Mouse (Mus musculus): ENCODE results near the gene Tmem184b.
A peak's percentile ranks its signal among the peaks of the same experiment; 100 is the strongest.

Gene Tmem184b

DNA sequence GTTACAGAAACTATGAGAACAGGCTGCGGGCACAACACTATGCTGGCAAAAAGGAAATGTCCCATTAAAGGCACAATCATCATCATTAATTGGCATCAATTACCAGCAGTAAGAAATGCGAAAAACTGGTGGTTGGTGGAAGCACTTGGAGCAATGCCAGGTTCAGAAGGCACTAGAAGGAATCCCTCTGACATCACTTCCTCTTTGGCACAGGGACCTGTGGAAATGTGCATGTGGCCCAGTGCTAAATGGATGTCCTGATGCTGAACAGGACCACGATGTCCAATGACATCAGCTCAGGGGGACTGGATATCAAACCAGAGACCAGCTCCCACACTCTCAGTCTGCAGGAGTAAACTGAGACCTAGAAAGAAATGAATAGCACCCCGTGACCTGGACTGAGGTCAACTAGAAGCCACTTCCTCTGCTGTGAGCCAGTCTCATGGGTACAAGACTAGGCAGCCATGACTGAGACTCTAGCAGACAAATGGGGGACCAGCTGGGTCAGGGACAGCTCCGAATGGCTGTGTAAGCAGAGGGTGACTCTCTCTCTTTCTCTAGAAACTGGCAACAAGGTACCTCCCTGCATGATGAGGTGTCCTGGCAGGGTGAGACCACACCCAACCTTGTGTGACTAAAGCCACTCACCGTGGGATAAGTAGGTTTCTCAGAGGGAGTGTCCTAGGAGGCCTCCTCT is 60.6 kb downstream of the Tmem184b start:
- no peak for DNase-seq (ENCODE audit: low spot score)

DNA sequence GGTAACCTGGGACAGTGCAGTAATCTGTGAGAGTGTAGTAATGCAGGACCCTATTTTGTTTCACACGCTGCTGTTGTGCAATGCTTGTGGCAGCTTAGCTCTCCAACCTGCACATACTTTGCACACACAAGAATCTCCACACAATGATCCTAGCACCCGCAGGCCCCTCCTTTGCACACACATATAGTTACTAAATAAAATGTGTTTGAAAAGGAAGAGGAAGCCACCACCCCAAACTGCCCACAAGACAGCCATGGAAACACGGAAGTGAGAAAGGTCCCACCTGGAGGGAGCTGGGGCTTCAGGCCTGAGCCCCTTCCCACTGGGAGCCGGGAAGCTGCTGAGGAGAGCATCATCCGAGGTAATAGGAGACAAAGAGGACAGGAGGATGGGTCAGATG is 64.4 kb downstream of the Tmem184b start:
- no peak for DNase-seq (ENCODE audit: low spot score)

DNA sequence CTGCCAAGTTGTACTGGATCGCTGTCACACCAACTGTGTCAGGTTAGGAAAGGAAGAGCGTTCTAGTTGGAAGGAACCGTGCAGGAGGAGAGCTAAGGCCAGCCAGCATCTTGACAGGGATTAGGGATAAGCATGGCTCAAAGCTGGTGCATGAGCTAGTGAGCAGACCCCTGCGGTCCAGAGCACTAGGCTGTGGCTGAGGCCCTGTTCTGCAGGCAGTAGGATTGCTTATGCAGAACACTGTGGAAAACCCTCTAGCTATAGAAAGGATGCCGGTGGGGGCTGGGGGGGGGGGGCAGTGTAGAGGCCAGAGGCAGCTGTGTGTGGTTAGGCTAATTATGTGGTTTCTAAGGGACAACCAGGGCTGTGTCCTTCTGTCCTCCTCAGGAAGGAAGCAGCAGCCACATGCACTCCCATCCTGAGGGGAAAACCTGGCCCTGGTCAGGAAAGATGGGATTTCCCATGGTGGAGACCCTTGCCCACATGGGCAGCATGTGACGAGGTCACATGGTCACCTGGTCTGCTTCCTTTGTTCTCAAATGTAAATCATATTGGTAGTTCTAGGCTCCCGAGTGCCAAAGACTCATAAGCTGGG is 68.2 kb downstream of the Tmem184b start:
- DNase-seq (ENCODE audit: low spot score) = no peak

DNA sequence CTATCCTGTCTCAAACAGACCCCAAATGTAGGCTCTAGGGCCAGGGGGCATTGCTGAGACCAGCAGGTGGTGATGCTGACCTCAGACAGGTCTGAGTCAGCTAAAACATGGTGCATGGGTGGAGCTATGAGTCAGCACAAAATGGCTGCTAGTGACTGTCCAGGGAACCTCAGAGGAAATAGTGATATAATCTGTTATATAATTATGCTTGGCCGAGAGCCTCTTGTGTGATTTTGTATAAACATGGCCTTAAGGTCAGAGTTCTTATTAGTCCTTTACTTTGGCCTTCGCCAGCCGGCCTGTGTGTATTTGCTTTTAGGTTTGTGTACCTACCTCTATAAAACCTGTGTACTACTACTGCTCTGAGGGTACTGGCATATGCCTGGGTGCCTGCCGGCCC is 70.0 kb downstream of the Tmem184b start:
- peak; percentile 87 for DNase-seq (ENCODE audit: low spot score)

DNA sequence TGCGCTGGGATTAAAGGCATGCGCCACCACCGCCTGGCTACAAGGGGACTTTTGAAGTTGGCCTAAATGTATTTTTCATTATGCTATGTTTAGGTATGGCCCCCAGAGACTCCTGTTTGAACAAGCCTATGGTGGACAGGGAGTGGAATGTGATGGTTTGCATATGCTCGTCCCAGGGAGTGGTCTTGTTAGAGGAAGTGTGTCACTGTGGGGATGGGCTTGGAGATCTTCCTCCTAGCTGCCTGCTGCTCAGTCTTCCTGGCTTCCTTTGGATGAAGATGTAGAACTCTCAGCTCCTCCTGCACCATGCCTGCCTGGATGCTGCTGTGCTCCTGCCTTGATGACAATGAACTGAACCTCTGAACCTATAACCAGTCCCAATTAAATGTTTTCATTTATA is 72.8 kb downstream of the Tmem184b start:
- DNase-seq (ENCODE audit: low spot score) = no peak

DNA sequence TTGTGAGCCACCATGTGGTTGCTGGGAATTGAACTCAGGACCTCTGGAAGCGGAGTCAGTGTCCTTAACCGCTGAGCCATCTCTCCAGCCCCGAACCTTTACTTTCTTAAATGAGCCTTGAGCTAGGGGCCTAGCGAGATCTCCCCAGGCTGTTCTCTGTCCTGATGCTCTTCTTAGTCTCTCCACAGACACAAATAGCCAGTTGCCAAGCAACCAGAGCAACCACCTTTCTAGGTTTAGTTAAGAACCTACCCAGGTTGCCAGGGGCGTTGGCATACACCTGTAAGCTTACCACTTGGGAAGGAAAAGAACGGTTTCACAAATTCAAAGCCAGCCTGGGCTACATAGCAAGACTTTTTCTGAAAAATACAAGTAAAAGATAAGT is 73.4 kb downstream of the Tmem184b start:
- no peak for DNase-seq (ENCODE audit: low spot score)

DNA sequence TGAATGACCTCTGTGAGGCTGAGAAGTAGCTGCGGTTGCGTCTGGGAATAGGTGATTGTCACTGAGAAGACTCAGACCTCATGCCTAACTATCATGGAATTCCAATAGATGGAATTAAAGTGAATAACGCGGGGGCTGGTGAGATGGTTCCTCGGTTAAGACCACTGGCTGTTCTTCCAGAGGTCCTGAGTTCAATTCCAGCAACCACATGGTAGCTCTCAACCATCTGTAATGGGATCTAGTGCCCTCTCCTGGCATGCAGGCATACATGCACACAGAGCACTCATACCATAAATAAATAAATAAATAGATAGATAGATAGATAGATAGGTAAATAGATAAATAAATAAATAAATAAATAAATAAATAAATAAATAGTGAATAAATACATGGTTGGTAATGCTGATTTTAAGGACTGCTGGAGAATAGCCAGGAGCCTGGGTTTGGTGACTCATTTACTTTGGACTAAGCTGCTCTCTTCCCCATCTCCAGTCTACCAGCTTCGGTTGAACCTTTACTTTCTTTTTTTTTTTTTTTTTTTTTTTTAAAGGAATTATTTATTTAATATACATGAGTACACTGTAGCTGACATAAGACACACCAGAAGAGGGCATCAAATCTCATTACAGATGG is 73.9 kb downstream of the Tmem184b start:
- DNase-seq (ENCODE audit: low spot score) = no peak

DNA sequence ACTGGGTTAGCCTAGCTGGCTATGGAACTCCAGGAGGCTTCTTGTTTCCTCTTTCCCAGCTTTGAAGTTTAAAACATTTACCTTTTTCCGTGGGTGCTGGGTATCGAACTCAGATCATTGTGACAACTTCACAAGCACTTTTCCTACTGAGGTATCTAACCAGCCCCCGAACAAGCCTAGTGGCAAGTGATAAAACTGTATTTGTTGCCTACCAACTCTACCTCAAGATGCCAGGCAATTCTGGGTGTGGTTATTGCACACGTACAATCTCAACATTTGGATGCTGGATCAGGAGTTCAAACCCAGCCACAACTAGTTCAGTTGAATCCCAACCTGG is 74.5 kb downstream of the Tmem184b start:
- no peak for DNase-seq (ENCODE audit: low spot score)

DNA sequence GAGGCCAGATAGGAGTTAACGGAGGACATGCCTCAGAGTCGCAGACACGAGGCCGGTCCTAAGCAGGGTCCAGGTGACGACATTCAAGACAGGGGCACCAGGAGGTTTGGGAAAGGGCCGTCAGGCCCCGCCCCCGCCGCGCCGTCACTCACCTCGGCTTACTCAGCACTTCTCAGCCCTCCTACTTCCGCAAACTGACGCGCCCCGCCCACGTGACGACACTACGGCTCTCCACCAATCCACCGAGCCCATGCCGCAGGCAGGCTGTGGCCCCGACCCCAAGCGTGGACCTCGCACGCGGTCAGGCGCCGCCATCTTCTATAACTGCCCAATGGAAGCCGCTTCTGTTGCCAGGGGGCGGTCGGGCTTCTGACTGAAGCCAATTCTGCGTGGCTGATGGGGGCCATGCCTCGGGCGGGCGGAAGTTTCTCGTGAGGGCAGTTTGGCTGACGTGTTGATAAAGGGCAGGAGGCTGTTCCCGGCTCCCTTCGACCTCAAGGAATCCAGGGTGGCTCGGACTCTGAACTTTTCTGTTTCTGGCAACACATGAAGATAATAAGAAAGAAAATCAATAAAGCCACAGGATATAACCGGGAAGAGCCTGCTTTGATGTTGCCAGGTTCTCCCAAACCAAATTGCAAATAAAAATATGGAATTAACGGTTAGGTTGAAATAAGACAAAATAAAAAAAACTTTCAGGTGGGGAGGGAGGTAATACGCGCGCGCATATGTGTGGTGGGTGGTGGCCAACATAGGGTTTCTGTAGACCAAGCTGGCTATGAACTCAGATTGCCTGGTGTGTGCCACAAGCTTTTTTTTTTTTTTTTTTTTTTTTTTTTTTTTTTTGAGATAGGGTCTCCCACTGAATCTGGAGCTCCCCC is 75.1 kb downstream of the Tmem184b start, which contains the start of gene Pla2g6:
Gene Pla2g6 (minus strand): TSS at position 333 of the 881 bp plus-strand sequence.
- DNase-seq (ENCODE audit: low spot score) = peak; percentile 99

DNA sequence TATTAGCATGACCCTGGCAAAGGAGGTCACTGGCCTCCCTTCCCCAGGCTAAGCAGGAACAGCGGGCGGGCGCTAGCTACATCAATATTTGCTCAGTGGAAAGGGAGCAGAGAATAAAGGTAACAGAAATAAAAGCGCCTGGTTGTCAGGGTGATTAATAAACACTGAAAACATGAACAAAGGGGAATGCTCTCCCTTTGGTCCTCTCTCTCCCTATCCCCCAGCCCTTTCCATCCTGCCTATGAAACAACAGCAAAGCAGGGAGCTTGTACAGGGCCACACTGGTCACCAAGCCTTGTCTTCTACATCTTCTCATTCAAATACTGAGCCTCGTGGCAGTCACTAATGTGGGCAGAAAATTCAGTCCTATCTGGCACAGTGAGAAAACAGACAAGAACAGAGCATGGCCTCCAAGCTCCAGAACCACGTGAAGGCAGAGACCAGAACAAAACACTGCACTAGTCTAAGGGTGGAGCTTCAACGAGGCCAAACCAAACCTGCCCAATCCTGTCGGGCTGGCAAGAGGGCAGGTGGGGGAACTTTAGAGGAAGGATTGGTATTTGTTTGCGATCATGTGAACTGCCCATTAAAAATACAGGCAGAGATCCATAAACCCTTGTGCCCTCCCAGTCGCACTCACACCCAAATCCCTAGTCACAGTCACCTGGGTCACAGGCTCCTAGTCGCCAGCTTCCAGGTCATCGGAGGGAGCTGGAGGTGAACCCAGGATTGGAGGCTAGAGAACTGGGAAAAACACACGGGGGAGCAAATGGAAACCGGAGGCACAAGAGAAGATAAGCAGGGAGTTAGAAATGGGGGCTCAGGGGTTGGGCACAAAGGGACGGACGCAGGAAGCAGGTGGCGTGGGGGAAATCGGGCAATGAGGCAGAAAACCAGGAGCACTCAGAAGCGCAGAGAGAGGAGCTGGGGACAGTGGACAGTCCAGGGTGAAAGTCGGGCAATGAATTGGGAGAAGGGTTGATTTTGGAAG is 76.1 kb downstream of the Tmem184b start:
- peak; percentile 79 for DNase-seq (ENCODE audit: low spot score)

DNA sequence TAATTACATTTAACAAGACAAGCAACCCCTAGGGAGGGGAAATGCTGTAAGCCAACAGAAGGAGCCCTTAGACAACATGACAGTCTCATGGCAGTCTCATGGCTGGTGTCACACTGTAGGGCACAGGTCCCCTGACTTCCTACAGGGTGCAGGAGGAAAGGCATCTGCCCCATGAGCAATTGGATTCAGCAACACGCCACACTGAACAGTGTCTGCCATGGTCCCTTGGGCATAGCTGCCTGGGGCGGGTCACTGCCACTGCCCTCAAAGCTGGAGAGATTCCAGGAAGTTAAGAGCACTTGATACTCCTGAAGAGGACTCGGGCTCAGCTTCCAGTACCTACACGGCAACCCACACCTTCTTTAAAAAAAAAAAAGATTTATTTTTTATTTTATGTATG is 77.1 kb downstream of the Tmem184b start:
- DNase-seq (ENCODE audit: low spot score) = peak; percentile 90

DNA sequence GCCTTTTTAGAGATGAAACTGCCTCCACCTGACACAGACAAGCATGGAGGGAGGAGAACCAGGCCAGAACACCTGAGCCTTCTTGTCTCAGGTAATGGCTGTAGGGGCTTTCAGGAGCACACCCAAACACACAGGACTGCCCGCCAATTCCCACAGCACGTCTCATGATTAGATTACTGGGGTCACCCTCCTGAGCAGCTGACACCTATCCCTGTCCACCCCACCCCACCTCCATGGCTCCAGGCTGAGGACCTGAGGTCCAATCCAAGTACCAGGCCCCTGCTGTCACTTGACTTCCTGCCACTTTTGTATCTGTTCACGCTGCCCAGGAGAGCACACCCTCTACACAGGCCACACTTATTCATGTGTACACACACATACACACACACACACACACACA is 77.6 kb downstream of the Tmem184b start:
- no peak for DNase-seq (ENCODE audit: low spot score)

DNA sequence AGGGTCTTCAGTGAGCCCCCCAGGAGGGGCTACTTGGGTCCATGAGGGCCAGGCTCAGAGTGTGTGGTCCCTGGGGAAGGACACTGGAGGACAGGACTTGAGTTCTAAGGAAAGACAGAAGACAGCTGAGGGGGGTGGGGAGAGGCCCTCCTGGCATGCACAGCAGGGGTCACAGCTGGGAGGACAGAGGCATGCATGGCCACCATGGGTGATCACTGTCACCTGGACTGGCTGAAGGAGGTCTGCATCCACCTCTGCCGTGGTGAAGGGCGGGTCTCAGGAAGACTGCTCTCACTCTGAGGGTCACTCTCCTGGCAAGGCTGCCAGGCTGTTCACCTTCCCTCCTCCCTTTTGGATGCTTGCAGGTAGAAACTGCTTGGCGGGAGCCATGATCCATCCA is 79.0 kb downstream of the Tmem184b start:
- no peak for DNase-seq (ENCODE audit: low spot score)

DNA sequence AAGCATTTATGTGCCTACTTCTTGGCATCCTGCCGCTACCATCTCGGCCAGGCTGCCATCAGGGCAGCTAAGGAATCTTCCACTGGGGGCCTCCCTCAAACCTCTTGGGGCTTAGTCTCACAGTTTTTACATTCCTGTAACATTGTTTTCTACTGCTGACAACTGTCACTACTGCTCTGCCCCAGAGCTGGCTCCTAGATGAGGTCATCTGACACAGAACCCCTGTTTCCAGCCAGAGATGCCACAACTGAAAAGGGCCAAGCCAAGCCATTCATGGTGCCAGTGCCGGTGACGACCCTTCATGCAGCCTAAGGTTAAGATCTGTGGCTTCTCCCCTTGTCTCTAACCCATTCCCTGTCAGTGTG is 79.6 kb downstream of the Tmem184b start:
- DNase-seq (ENCODE audit: low spot score) = no peak

DNA sequence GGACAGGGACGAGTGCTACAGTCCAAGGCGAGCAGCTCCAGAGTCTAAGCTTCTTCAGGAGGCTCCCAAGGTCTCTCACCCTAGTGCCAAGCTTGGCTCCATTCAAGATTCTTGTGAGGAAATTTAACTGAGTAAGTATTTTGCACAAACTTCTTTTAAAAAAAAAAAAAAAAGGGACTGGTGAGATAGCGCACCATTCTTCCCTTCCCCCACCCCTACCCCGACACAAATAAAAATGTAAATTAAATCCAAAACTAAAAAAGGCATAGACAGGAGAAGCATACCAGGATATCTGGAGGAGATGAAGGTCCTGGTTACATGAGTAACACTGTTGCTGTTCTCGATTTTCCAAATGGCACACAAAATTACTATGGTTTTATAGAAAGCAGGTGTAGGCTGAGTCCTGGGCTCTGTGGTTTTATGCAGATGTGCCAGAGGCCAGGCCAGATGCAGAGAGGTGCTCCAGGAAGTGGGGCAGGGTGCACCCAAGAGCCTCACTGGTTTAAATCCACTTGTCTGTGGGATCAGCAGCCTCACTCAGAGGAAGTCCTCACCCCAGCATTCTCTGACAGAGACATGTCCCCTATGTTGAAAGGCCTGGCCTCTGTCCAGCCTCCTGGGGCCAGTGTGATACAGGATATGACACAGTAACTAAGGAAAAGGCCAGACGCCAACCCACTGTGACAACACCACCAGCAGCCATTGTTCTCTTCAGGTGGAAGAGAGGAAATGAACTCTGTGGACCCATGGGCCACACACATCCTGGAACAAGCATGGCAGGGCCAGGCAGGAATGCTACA is 80.2 kb downstream of the Tmem184b start:
- DNase-seq (ENCODE audit: low spot score) = peak; percentile 93

DNA sequence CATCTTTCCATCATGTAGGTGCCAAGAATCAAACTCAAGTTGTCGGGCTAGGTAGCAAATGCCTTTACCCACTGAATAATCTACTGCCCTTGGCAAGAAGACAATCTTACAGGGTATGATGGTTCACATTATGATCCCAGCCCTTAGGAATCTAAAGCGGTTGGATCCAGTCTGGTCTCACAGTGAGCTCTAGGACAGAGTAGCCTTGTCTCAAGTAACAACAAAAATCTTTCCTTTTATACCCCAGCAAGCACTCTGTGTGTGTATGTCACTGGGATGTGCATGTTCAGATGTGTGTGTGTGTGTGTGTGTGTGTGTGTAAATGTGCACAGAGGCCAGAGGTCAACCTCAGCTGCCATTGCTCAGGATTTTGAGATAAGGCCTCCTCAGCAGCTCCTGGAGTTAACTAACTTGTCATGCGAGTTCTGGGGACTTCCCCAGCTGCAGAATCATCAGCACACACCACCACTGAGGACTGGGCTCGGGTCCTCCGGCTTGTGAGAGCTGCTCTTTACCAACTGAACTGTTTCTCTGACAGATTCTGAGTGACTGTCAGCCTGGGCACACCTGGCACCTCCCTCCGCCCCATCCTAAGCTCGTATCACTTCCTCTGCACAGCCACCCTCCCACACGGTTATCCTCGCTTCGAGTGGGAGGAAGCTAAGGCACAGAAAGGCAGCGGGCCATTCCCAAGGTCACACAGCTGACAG is 80.9 kb downstream of the Tmem184b start:
- no peak for DNase-seq (ENCODE audit: low spot score)

DNA sequence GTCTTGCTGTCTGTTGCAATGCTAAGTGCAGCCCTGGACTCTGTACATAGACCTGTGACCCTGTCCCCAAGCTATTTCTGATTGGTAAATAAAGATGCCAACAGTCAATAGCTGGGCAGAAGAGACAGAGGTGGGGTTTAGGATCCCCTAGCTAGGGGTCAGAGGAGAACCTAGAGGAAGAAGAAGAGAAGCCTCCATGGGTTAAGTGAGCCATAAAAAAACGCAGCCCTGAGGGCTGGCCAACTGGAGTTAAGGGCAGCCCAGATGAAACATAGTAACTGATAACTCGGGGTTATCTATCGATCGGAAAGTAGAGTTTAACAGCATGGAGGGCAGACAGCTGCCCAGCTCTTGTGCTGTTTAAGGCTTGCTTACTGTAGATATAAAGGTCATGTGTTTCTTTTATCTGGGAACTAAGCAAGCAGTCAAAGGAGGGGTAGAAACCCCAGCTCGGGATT is 81.6 kb downstream of the Tmem184b start:
- no peak for DNase-seq (ENCODE audit: low spot score)

DNA sequence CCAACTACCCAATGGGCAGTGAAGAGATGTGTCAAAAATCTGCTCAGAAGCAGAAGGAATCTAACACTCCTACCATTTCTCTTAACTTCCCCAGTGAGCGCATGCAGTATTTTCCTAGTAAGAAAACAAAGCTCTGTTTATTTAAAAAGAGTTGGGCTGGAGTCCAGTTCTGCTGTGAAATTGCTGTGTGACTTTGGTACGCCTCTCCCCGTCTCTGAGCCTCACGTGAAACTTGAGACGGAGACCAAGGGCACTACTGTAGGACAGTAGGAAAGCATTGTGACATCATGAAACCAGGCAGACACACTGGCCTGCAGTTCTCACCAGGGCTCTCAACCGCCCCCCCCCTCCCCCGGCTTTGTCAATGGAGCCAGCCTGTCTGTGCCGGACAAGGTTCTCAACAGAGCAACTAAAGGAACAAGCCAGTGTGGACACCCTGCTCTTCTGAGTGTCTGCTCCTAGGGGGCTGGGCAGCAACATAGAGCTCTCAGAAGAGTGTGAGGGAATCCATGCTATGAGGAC is 89.5 kb downstream of the Tmem184b start:
- DNase-seq (ENCODE audit: low spot score) = no peak
